Mouse (Mus musculus) brain, embryonic 14.5 days (tissue): ENCODE measurements around the gene Exoc3l4. TPM values are rescaled to one million over a fixed set of nuclear protein-coding genes. Genes with fewer than 3 reads are reported as not detected.
A peak's percentile ranks its signal among the peaks of the same experiment; 100 is the strongest.

ENCODE experiments used
- DNase-seq: peaks from one replicate; pipeline ENCODE4 v3.0.0-alpha.2; 2011; ENCODE audit warnings: low read depth
- CTCF ChIP-seq: fragments of 200-500 bp; IDR thresholded peaks from 2 replicates; pipeline ENCODE4 v1.5.1; 2012; ENCODE audit warnings: inconsistent platforms, mild to moderate bottlenecking, moderate library complexity, borderline replicate concordance; ENCODE audit not compliant: insufficient read depth, insufficient read length; ENCODE audit errors: extremely low read depth
- POLR2A ChIP-seq: fragments of 200-500 bp; IDR thresholded peaks from 2 replicates; pipeline ENCODE4 v1.6.1; 2012; ENCODE audit warnings: mild to moderate bottlenecking, inconsistent platforms, borderline replicate concordance; ENCODE audit not compliant: poor library complexity, insufficient read depth, insufficient read length, severe bottlenecking; ENCODE audit errors: extremely low read depth
- polyA plus RNA-seq: library from polyadenylated mRNA; depleted of rRNA; stranded (reverse); fragments of >200 nt; gene quantifications from 2 replicates; pipeline ENCODE4 v1.2.3, GENCODE M21; 2012

Gene Exoc3l4
- polyA plus RNA-seq, 1 experiment: 3.5 TPM

GRCm38 (mm10) chr12:111413300-111413699, 3.5 kb upstream of the Exoc3l4 start:
- TF ChIP-seq POLR2A (no peak), CTCF (peak; percentile 99)

GRCm38 (mm10) chr12:111419918-111420317, 3.1 kb downstream of the Exoc3l4 start:
- TF ChIP-seq POLR2A (no peak), CTCF (no peak)

More at GRCm38 (mm10) chr12:111413300-111413699, 3.5 kb upstream of the Exoc3l4 start:
- DNase-seq: peak; percentile 93

GRCm38 (mm10) chr12:111420946-111421709, 4.3 kb downstream of the Exoc3l4 start:
- TF ChIP-seq POLR2A (no peak), CTCF (no peak)
- DNase-seq: no peak

More at GRCm38 (mm10) chr12:111419918-111420317, 3.1 kb downstream of the Exoc3l4 start:
- no peak for DNase-seq

GRCm38 (mm10) chr12:111422852-111423251, 6.0 kb downstream of the Exoc3l4 start:
- TF ChIP-seq CTCF: no peak
- TF ChIP-seq POLR2A: no peak
- DNase-seq: no peak

- DNase-seq: no peak
- no peak for TF ChIP-seq POLR2A
- TF ChIP-seq CTCF: no peak
Observed at GRCm38 (mm10) chr12:111423570-111424129, 6.8 kb downstream of the Exoc3l4 start.

GRCm38 (mm10) chr12:111424547-111424946, 7.7 kb downstream of the Exoc3l4 start:
- no peak for DNase-seq
- TF ChIP-seq POLR2A (no peak), CTCF (no peak)

- DNase-seq: peak; percentile 79
- no peak for TF ChIP-seq POLR2A
- peak; percentile 80 for TF ChIP-seq CTCF
Observed at GRCm38 (mm10) chr12:111425258-111425657, 8.4 kb downstream of the Exoc3l4 start.

GRCm38 (mm10) chr12:111425789-111426460, 9.1 kb downstream of the Exoc3l4 start:
- DNase-seq: peak; percentile 89
- TF ChIP-seq CTCF: peak; percentile 97
- TF ChIP-seq POLR2A: no peak

- no peak for TF ChIP-seq POLR2A
- TF ChIP-seq CTCF: peak; percentile 17; the same call in 1 of the 2 replicates
- DNase-seq: peak; percentile 83
Observed at GRCm38 (mm10) chr12:111427438-111428113, 10.8 kb downstream of the Exoc3l4 start.

GRCm38 (mm10) chr12:111428364-111428763, 11.5 kb downstream of the Exoc3l4 start:
- TF ChIP-seq POLR2A (no peak), CTCF (no peak)
- DNase-seq: no peak
